Mouse (Mus musculus) embryonic facial prominence, embryonic 10.5 days (tissue): ENCODE measurements at regions not wholly inside any gene's neighbourhood (a gene's known extent, or its start where the extent isn't known, plus 50 kb on each side); places are given as distances from the start of the nearest gene placed in this dataset.

Source experiments
- DNase-seq: peaks from one replicate; pipeline ENCODE4 v3.0.0-alpha.2; 2017; ENCODE audit warnings: low spot score
- H3K27ac ChIP-seq: fragments of 300-500 bp; sonication (generic); replicated peaks from 2 replicates; pipeline ENCODE4 v1.5.1; 2016; ENCODE audit warnings: mild to moderate bottlenecking
- H3K27me3 ChIP-seq: fragments of 300-500 bp; sonication (generic); replicated peaks from 2 replicates; pipeline ENCODE4 v1.6.1; 2016; ENCODE audit warnings: low read depth, mild to moderate bottlenecking; ENCODE audit not compliant: poor library complexity, severe bottlenecking
- H3K36me3 ChIP-seq: fragments of 300-500 bp; sonication (generic); replicated peaks from 2 replicates; pipeline ENCODE4 v1.6.1; 2016; ENCODE audit warnings: mild to moderate bottlenecking, moderate library complexity
- H3K4me1 ChIP-seq: fragments of 300-500 bp; sonication (generic); 2 replicates; pipeline ENCODE4 v1.6.1; 2016
- H3K4me3 ChIP-seq: fragments of 300-500 bp; sonication (generic); 2 replicates; pipeline ENCODE4 v1.5.1; 2016; ENCODE audit warnings: mild to moderate bottlenecking, moderate library complexity
- H3K9me3 ChIP-seq: fragments of 300-500 bp; sonication (generic); 2 replicates; pipeline ENCODE4 v1.6.1; 2016; ENCODE audit warnings: mild to moderate bottlenecking
- WGBS: fragments of 180-500 bp; shearing (Covaris S2); methylation state at CpG from one replicate; pipeline ENCODE4 v1.1.7; 2016; 5-methylcytosine and 5-hydroxymethylcytosine counted together

- no peak overlapping the region for H3K27ac ChIP-seq
- WGBS: 68% methylated on average over 13 of the region's 13 CpGs
- no peak for DNase-seq
- H3K4me3 ChIP-seq: no peak overlapping the region
- 0 out of 2 replicates have a peak, but pooled peaks cover 3% of the 10 kb centered on the region for H3K9me3 ChIP-seq
- H3K4me1 ChIP-seq: no peaks in the 10 kb centered on the region
- H3K36me3 ChIP-seq: no peaks in the 10 kb centered on the region
- H3K27me3 ChIP-seq: no peaks in the 10 kb centered on the region
Observed at GRCm38 (mm10) chr10:68842023-68842735, 118.7 kb downstream of the Tmem26 start.

GRCm38 (mm10) chr10:68844066-68844465 lies 120.6 kb downstream of the Tmem26 start:
- DNase-seq: no peak
- WGBS: 77% methylated on average over 4 of the region's 4 CpGs
- Histone ChIP-seq H3K4me3 (no peak overlapping the region), H3K36me3 (no peaks in the 10 kb centered on the region), H3K27ac (no peak overlapping the region), H3K9me3 (0 out of 2 replicates have a peak, but pooled peaks cover 3% of the 10 kb centered on the region), H3K27me3 (no peaks in the 10 kb centered on the region), H3K4me1 (no peaks in the 10 kb centered on the region)

GRCm38 (mm10) chr10:68844596-68844995 lies 121.2 kb downstream of the Tmem26 start:
- Histone ChIP-seq H3K27ac (no peak overlapping the region), H3K27me3 (no peaks in the 10 kb centered on the region), H3K4me1 (no peaks in the 10 kb centered on the region), H3K9me3 (no peaks in the 10 kb centered on the region), H3K4me3 (no peak overlapping the region), H3K36me3 (no peaks in the 10 kb centered on the region)
- no peak for DNase-seq
- 91% methylated on average over 8 of the region's 8 CpGs for WGBS

GRCm38 (mm10) chr10:68851153-68851552 lies 127.7 kb downstream of the Tmem26 start:
- no peaks in the 10 kb centered on the region for H3K9me3 ChIP-seq
- peaks cover 12% of the 10 kb centered on the region for H3K4me1 ChIP-seq
- H3K36me3 ChIP-seq: no peaks in the 10 kb centered on the region
- DNase-seq: no peak
- no peak overlapping the region for H3K4me3 ChIP-seq
- H3K27me3 ChIP-seq: no peaks in the 10 kb centered on the region
- WGBS: 77% methylated on average over 3 of the region's 3 CpGs
- H3K27ac ChIP-seq: no peak overlapping the region

- WGBS: 38% methylated on average over 13 of the region's 13 CpGs
- Histone ChIP-seq H3K4me3 (no peak overlapping the region; the same call in 1 of the 2 replicates), H3K27ac (peak overlapping the region; percentile 87), H3K9me3 (no peaks in the 10 kb centered on the region), H3K27me3 (no peaks in the 10 kb centered on the region), H3K4me1 (peaks cover 23% of the 10 kb centered on the region), H3K36me3 (no peaks in the 10 kb centered on the region)
- peak; percentile 39 for DNase-seq
Observed at GRCm38 (mm10) chr10:68855934-68856891, 132.8 kb downstream of the Tmem26 start.

GRCm38 (mm10) chr10:68864606-68865378 lies 141.3 kb downstream of the Tmem26 start:
- Histone ChIP-seq H3K4me1 (peaks cover 13% of the 10 kb centered on the region), H3K4me3 (no peak overlapping the region), H3K9me3 (no peaks in the 10 kb centered on the region), H3K36me3 (no peaks in the 10 kb centered on the region), H3K27ac (peak overlapping the region; percentile 83), H3K27me3 (no peaks in the 10 kb centered on the region)
- WGBS: 36% methylated on average over 8 of the region's 8 CpGs
- no peak for DNase-seq

GRCm38 (mm10) chr10:68865776-68866175 lies 142.3 kb downstream of the Tmem26 start:
- 31% methylated on average over 5 of the region's 5 CpGs for WGBS
- Histone ChIP-seq H3K9me3 (no peaks in the 10 kb centered on the region), H3K4me1 (peaks cover 13% of the 10 kb centered on the region), H3K27ac (peak overlapping the region; percentile 83; the same call in 1 of the 2 replicates), H3K27me3 (no peaks in the 10 kb centered on the region), H3K4me3 (no peak overlapping the region), H3K36me3 (no peaks in the 10 kb centered on the region)
- DNase-seq: no peak

- 88% methylated on average over 1 of the region's 1 CpGs for WGBS
- H3K36me3 ChIP-seq: no peaks in the 10 kb centered on the region
- DNase-seq: no peak
- H3K4me1 ChIP-seq: peaks cover 13% of the 10 kb centered on the region
- H3K4me3 ChIP-seq: no peak overlapping the region
- no peak overlapping the region for H3K27ac ChIP-seq
- H3K27me3 ChIP-seq: no peaks in the 10 kb centered on the region
- no peaks in the 10 kb centered on the region for H3K9me3 ChIP-seq
Observed at GRCm38 (mm10) chr10:68867361-68867760, 143.9 kb downstream of the Tmem26 start.

- Histone ChIP-seq H3K4me3 (no peak overlapping the region), H3K4me1 (no peaks in the 10 kb centered on the region), H3K27ac (no peak overlapping the region), H3K27me3 (no peaks in the 10 kb centered on the region), H3K36me3 (no peaks in the 10 kb centered on the region), H3K9me3 (no peaks in the 10 kb centered on the region)
- DNase-seq: no peak
- WGBS: 83% methylated on average over 4 of the region's 4 CpGs
Observed at GRCm38 (mm10) chr10:68872102-68872501, 148.7 kb downstream of the Tmem26 start.

- Histone ChIP-seq H3K4me1 (no peaks in the 10 kb centered on the region), H3K4me3 (no peak overlapping the region), H3K9me3 (no peaks in the 10 kb centered on the region), H3K27ac (no peak overlapping the region), H3K27me3 (no peaks in the 10 kb centered on the region), H3K36me3 (no peaks in the 10 kb centered on the region)
- no peak for DNase-seq
- 95% methylated on average over 5 of the region's 5 CpGs for WGBS
Observed at GRCm38 (mm10) chr10:68875641-68876040, 152.2 kb downstream of the Tmem26 start.

- Histone ChIP-seq H3K27ac (no peak overlapping the region), H3K4me1 (no peaks in the 10 kb centered on the region), H3K4me3 (no peak overlapping the region), H3K27me3 (no peaks in the 10 kb centered on the region), H3K9me3 (no peaks in the 10 kb centered on the region), H3K36me3 (no peaks in the 10 kb centered on the region)
- DNase-seq: no peak
- WGBS: 83% methylated on average over 8 of the region's 8 CpGs
Observed at GRCm38 (mm10) chr10:68893100-68893841, 169.8 kb downstream of the Tmem26 start.

GRCm38 (mm10) chr10:68894121-68894520 lies 170.7 kb downstream of the Tmem26 start:
- no peaks in the 10 kb centered on the region for H3K27me3 ChIP-seq
- DNase-seq: no peak
- H3K36me3 ChIP-seq: no peaks in the 10 kb centered on the region
- 92% methylated on average over 6 of the region's 6 CpGs for WGBS
- no peak overlapping the region for H3K4me3 ChIP-seq
- H3K9me3 ChIP-seq: no peaks in the 10 kb centered on the region
- no peak overlapping the region for H3K27ac ChIP-seq
- H3K4me1 ChIP-seq: no peaks in the 10 kb centered on the region
